Mouse (Mus musculus) liver, embryonic 13.5 days (tissue): ENCODE data around the gene Efhd2. TPM values are rescaled to one million over a fixed set of nuclear protein-coding genes. Genes with fewer than 3 reads are reported as not detected.

Experiments used
- ATAC-seq: fragments of 200-750 bp; cut with Nextera tagmentation; 2 replicates; pipeline ENCODE4 v1.8.0; 2017; ENCODE audit warnings: low read depth, mild to moderate bottlenecking, moderate number of reproducible peaks, moderate library complexity
- DNase-seq: peaks from one replicate; pipeline ENCODE4 v3.0.0; 2022
- H3K27ac ChIP-seq: fragments of 300-500 bp; sonication (generic); 2 replicates; pipeline ENCODE4 v1.5.1; 2015; ENCODE audit warnings: moderate library complexity, mild to moderate bottlenecking, inconsistent platforms
- H3K27me3 ChIP-seq: fragments of 300-500 bp; sonication (generic); 2 replicates; pipeline ENCODE4 v1.6.1; 2015; ENCODE audit warnings: mild to moderate bottlenecking, inconsistent platforms
- H3K36me3 ChIP-seq: fragments of 300-500 bp; sonication (generic); 2 replicates; pipeline ENCODE4 v1.6.1; 2015; ENCODE audit warnings: mild to moderate bottlenecking, inconsistent platforms
- H3K4me1 ChIP-seq: fragments of 300-500 bp; sonication (generic); replicated peaks from 2 replicates; pipeline ENCODE4 v1.6.1; 2015; ENCODE audit warnings: inconsistent platforms
- H3K4me2 ChIP-seq: fragments of 300-500 bp; sonication (generic); 2 replicates; pipeline ENCODE4 v1.6.1; 2015; ENCODE audit warnings: inconsistent platforms, mild to moderate bottlenecking, moderate library complexity
- H3K4me3 ChIP-seq: fragments of 300-500 bp; sonication (generic); replicated peaks from 2 replicates; pipeline ENCODE4 v1.5.1; 2015; ENCODE audit warnings: mild to moderate bottlenecking, inconsistent platforms
- H3K9ac ChIP-seq: fragments of 300-500 bp; sonication (generic); 2 replicates; pipeline ENCODE4 v1.6.1; 2015; ENCODE audit warnings: mild to moderate bottlenecking, inconsistent platforms
- H3K9me3 ChIP-seq: fragments of 300-500 bp; sonication (generic); replicated peaks from 2 replicates; pipeline ENCODE4 v1.6.1; 2016; ENCODE audit warnings: inconsistent platforms
- WGBS: fragments of 180-500 bp; shearing (Covaris S2); methylation state at CpG from one replicate; pipeline ENCODE4 v1.1.7; 2015; ENCODE audit not compliant: insufficient replicate concordance; 5-methylcytosine and 5-hydroxymethylcytosine counted together
- polyA plus RNA-seq: library from polyadenylated mRNA; unstranded; fragments of >200 nt; fragmentation: Nextera tagmentation; extraction: Ambion mirVana; gene quantifications from 2 replicates; pipeline ENCODE4 v1.2.1, GENCODE M21; 2015

The Efhd2 gene
- polyA plus RNA-seq: 51.5 and 52.9 TPM in 2 replicates

- no peaks in the 10 kb centered on the region for H3K9me3 ChIP-seq
- H3K36me3 ChIP-seq: peaks cover 27% of the 10 kb centered on the region
- peaks cover 64% of the 10 kb centered on the region for H3K4me1 ChIP-seq
- H3K9ac ChIP-seq: peak within 1 kb of the TSS; percentile 94
- DNase-seq (peak; percentile 84), ATAC-seq (peak; percentile 89)
- H3K27ac ChIP-seq: peak within 1 kb of the TSS; percentile 91
- WGBS: under 1% methylated on average over 64 of the region's 73 CpGs
- H3K27me3 ChIP-seq: peaks cover 26% of the 10 kb centered on the region
- H3K4me3 ChIP-seq: peak within 1 kb of the TSS; percentile 91
- peak within 1 kb of the TSS; percentile 97 for H3K4me2 ChIP-seq
Observed at GRCm38 (mm10) chr4:141874601-141875460, at the start of gene Efhd2. Gene Efhd2, minus strand, starts transcription at chr4:141874920.

- H3K36me3 ChIP-seq: no peaks in the 10 kb centered on the region
- no peaks in the 10 kb centered on the region for H3K4me1 ChIP-seq
- H3K27me3 ChIP-seq: no peaks in the 10 kb centered on the region
- no peak overlapping the region for H3K4me3 ChIP-seq
- ATAC-seq (no peak), DNase-seq (no peak)
- no peaks in the 10 kb centered on the region for H3K9me3 ChIP-seq
- no peak overlapping the region for H3K27ac ChIP-seq
- 57% methylated on average over 11 of the region's 11 CpGs for WGBS
- H3K4me2 ChIP-seq: no peak overlapping the region
- H3K9ac ChIP-seq: no peak overlapping the region
Observed at GRCm38 (mm10) chr4:141923961-141924360, 49.2 kb upstream of the Efhd2 start.

DNA sequence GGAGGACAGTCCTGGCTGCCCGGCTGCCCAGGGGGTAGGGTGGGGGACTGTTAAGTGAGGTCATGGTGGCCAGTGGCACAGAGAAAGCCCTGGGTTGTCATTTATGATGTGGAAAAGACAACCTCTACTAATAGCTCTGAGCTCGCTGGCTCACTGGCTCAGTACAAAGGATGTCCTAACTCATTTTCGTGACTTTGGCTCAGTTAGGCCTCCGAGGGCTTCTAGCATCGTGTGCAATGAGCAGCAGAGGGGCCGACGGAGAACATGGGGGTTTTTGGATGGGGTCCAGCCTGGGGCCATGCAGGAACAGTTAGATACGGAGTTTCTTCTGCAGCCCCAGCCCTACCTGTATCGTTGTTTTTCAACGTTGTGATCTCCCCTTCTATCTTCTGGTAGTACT is 45.7 kb upstream of the Efhd2 start:
- Histone ChIP-seq H3K36me3 (no peaks in the 10 kb centered on the region), H3K4me2 (no peak overlapping the region), H3K4me1 (0 out of 2 replicates have a peak, but pooled peaks cover 3% of the 10 kb centered on the region), H3K27me3 (no peaks in the 10 kb centered on the region), H3K9me3 (no peaks in the 10 kb centered on the region), H3K27ac (no peak overlapping the region), H3K9ac (no peak overlapping the region), H3K4me3 (no peak overlapping the region)
- no peak for ATAC-seq
- WGBS: 78% methylated on average over 10 of the region's 10 CpGs
- DNase-seq: no peak

DNA sequence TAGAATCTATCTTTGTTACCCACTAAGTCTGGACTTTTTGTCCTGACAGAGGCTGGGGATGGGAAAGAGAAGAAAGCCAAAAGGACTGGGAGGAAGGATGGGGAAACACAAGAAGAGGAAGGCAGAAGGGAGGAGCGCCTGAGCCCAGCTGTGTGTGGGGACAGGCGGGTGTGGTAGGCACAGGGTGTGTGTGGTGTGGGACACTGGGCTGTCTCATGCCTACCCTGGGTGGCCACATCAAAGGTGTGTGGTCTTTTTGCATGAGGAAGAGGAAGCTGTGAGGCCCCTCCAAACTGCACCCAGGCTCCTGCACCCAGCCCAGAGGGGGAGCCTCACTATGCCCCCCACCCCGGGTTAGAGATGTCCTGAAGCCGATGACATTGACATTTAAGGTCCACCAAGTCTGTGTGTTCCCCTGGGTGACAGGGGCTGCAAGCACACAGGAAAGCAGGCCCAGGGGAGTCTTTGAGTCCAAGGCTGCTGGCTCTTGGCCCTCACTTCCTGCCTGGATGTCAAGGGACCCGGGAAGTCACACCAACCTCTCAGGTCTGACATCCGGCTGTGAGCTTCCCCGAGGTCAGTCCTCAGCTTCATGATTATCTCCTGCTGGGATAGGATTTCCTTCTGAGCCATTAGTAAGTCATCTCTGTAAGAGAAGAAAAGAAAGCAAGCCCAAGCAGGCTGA is 43.2 kb upstream of the Efhd2 start:
- H3K9me3 ChIP-seq: no peaks in the 10 kb centered on the region
- DNase-seq (no peak), ATAC-seq (no peak)
- H3K36me3 ChIP-seq: no peaks in the 10 kb centered on the region
- H3K4me3 ChIP-seq: no peak overlapping the region
- H3K9ac ChIP-seq: no peak overlapping the region
- H3K4me1 ChIP-seq: peaks cover 16% of the 10 kb centered on the region; the same call in 1 of the 2 replicates
- no peak overlapping the region for H3K4me2 ChIP-seq
- no peak overlapping the region for H3K27ac ChIP-seq
- WGBS: 44% methylated on average over 7 of the region's 7 CpGs
- H3K27me3 ChIP-seq: no peaks in the 10 kb centered on the region

GRCm38 (mm10) chr4:141914040-141914439 is 39.3 kb upstream of the Efhd2 start:
- H3K27me3 ChIP-seq: no peaks in the 10 kb centered on the region
- no peak overlapping the region for H3K27ac ChIP-seq
- no peaks in the 10 kb centered on the region for H3K9me3 ChIP-seq
- H3K9ac ChIP-seq: no peak overlapping the region
- H3K4me2 ChIP-seq: no peak overlapping the region
- WGBS: 53% methylated on average over 7 of the region's 7 CpGs
- ATAC-seq: no peak
- peaks cover 16% of the 10 kb centered on the region; the same call in 1 of the 2 replicates for H3K4me1 ChIP-seq
- no peaks in the 10 kb centered on the region for H3K36me3 ChIP-seq
- no peak overlapping the region for H3K4me3 ChIP-seq
- no peak for DNase-seq

DNA sequence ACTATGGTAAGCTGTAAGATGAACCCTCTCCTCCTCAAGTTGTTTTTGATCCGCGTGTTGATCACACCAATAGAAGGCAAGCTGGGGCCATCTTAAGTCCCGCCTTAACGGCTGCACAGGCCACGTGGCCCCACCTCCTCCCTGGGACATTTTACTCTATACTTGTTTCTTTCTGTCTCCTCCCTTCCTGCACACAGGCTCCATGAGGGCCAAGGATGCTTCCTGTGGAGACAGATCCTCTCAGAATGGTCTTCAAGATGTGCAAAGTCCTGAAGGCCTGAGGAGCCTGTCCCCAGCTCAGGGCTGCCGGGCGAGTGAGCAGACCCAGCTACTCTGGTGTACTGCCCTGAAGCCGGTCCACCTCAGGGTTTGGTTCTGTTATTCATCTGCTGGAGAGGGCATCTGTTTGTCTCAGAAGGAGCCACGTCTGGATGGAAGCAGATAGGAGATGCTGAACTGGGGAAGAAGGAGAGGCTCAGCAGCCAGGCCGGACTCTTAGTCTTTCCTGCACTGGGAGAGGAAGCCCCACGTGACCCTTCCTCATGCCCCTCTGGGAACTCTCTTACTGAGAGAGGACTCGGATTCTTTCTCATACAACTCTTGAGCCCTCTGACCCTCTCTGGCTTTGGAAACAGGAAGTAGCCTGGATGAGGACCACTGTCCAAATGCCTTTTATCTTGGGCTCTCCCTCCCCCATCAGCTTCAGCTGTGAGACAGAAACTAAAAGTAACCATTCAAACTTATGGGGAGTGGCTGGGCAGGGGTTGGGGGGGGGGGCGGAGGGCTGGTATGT is 38.7 kb upstream of the Efhd2 start:
- DNase-seq (no peak), ATAC-seq (no peak)
- Histone ChIP-seq H3K9me3 (no peaks in the 10 kb centered on the region), H3K27me3 (no peaks in the 10 kb centered on the region), H3K4me2 (no peak overlapping the region), H3K4me3 (no peak overlapping the region), H3K4me1 (peaks cover 16% of the 10 kb centered on the region; the same call in 1 of the 2 replicates), H3K9ac (no peak overlapping the region), H3K27ac (no peak overlapping the region), H3K36me3 (no peaks in the 10 kb centered on the region)
- 64% methylated on average over 13 of the region's 13 CpGs for WGBS

DNA sequence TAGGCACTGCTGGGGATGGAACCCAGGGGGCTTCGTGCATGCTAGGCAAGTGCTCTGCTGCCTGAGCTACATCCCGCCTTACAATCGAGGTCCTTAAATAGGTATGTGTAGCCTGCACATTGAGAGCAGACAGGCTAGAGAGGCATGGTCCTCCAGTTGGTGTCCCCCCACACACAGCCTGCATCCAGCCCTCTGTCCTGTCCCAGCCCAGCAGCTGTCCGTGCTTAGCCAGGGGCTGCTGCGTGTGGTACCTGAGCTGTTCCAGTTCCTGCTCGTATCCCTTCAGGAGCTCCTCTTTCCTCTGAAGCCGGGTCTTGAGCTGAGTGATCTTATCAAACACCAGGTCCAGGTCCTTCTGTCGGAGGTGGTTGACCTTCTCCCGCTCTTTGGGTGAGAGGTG is 30.0 kb upstream of the Efhd2 start:
- Histone ChIP-seq H3K27me3 (0 out of 2 replicates have a peak, but pooled peaks cover 1% of the 10 kb centered on the region), H3K9ac (no peak overlapping the region), H3K4me2 (no peak overlapping the region), H3K27ac (no peak overlapping the region), H3K36me3 (no peaks in the 10 kb centered on the region), H3K9me3 (no peaks in the 10 kb centered on the region), H3K4me1 (no peaks in the 10 kb centered on the region), H3K4me3 (no peak overlapping the region)
- WGBS: 61% methylated on average over 9 of the region's 9 CpGs
- DNase-seq (no peak), ATAC-seq (no peak)

DNA sequence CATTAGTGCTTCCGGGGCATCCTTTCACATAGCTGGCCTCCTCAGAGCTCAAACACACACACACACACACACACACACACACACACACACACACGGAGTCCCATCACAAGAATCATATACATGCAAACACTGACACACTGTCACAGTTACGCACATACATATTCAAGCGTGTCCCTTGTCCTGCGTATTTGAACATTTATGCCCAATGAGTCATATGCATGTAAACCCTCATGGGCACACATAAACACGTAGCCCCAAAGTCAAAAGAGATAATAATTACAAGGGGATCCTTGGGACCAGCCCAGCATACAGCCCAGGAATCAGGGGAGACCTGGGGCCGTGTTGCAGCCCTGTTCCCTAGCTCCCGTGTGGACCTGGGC is 27.7 kb upstream of the Efhd2 start:
- ATAC-seq: no peak
- WGBS: 74% methylated on average over 8 of the region's 8 CpGs
- Histone ChIP-seq H3K36me3 (no peaks in the 10 kb centered on the region), H3K4me1 (no peaks in the 10 kb centered on the region), H3K9ac (no peak overlapping the region), H3K4me2 (no peak overlapping the region), H3K27ac (no peak overlapping the region), H3K9me3 (no peaks in the 10 kb centered on the region), H3K4me3 (no peak overlapping the region), H3K27me3 (peaks cover 4% of the 10 kb centered on the region; the same call in 1 of the 2 replicates)
- DNase-seq: no peak

DNA sequence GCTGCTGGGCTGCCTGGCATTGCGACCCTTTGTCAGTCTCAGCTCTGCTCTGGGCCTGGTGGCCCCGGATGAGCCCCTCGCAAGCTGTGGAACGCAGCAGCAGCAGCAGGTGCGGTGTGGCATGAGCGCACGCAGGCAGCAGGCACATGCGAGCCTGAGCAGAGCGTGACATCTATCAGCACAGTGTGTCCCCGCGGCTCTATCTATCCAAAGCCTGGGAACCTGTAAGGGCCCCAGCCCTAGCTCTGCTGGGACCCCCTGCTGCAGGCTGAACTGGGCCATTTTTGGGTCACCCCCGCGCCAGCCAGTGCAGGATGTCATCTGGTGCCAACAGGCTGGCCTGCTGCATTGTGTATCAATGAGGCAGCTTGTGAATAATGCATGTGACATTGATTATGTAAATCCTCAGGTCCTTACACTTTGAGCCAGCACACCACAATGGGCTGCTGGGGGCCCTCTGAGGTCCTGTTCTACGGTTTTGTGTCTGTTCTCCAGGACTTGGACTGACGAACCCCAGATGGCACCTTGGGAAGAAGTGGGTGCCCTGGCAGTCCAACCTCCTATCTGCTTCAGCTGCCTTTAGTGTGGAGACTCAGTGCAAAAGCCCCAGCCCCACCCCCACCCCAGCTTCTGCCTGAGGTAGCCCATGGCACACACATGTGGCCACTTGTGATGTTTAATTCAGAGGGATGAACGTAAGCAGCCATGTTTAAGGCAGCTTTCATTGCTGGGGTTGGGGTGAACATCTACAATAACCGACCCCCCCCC is 27.2 kb upstream of the Efhd2 start:
- H3K27me3 ChIP-seq: peaks cover 4% of the 10 kb centered on the region; the same call in 1 of the 2 replicates
- H3K9ac ChIP-seq: no peak overlapping the region
- no peaks in the 10 kb centered on the region for H3K4me1 ChIP-seq
- H3K4me3 ChIP-seq: no peak overlapping the region
- DNase-seq (no peak), ATAC-seq (no peak)
- 70% methylated on average over 17 of the region's 17 CpGs for WGBS
- no peak overlapping the region for H3K4me2 ChIP-seq
- H3K36me3 ChIP-seq: no peaks in the 10 kb centered on the region
- no peaks in the 10 kb centered on the region for H3K9me3 ChIP-seq
- no peak overlapping the region for H3K27ac ChIP-seq

DNA sequence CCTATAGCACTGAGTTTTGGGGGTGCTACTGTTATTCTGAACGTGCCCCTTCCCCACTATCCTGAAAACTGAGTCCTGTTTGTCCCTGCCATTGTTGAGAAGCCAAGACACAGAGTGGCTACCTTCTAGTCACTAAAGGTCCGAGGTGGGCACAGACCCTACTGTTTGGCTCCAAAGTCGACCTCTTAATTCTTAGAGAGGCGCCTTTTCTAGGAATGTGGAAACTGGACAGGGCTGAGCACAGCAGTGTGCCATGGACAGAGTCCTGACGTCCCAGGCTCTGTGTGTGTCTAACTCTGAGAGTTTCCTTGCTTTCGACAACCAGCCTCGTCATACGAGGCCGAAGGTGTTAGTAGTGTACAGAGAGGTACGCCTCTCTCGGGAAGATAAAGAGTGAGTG is 25.7 kb upstream of the Efhd2 start:
- 63% methylated on average over 11 of the region's 11 CpGs for WGBS
- Histone ChIP-seq H3K4me1 (peaks cover 5% of the 10 kb centered on the region), H3K9ac (no peak overlapping the region), H3K27me3 (peaks cover 13% of the 10 kb centered on the region), H3K36me3 (no peaks in the 10 kb centered on the region), H3K4me2 (no peak overlapping the region), H3K9me3 (no peaks in the 10 kb centered on the region), H3K4me3 (no peak overlapping the region), H3K27ac (no peak overlapping the region)
- ATAC-seq (no peak), DNase-seq (no peak)
